Mouse (Mus musculus): Measurements from ENCODE around the gene Zbtb20.

Gene Zbtb20

GRCm38 (mm10) chr16:43561956-43562355, 686.3 kb downstream of the Zbtb20 start:
- DNase-seq (ENCODE audit: low spot score in 2 of 2): no peak

GRCm38 (mm10) chr16:43565872-43566271, 690.2 kb downstream of the Zbtb20 start:
- DNase-seq (ENCODE audit: low spot score in 2 of 2): no peak

- no peak for DNase-seq (ENCODE audit: low spot score in 2 of 2)
Measured at GRCm38 (mm10) chr16:43566511-43566910, 690.8 kb downstream of the Zbtb20 start.

- DNase-seq (ENCODE audit: low spot score in 2 of 2): no peak
Measured at GRCm38 (mm10) chr16:43571376-43572081, 695.8 kb downstream of the Zbtb20 start.

DNA sequence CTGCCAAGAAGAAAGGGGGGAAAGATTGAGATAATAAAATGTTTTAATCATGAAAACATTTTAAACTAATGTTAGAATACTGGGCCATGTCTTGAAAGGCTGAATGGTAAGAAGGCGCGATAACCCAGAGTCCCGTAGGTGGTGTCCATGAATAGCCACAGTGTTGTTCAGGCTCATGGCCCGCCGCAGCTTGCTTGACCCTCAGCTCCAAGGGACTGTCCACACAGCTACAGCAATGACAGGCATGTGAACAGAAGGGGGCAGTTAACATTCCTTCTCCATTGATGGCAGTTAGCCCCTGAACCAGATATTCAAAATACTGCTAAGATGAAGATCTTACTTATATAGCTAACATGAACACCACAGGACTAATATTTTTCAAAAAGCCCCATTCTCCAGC, 696.5 kb downstream of the Zbtb20 start:
- DNase-seq (ENCODE audit: low spot score in 2 of 2): no peak

DNA sequence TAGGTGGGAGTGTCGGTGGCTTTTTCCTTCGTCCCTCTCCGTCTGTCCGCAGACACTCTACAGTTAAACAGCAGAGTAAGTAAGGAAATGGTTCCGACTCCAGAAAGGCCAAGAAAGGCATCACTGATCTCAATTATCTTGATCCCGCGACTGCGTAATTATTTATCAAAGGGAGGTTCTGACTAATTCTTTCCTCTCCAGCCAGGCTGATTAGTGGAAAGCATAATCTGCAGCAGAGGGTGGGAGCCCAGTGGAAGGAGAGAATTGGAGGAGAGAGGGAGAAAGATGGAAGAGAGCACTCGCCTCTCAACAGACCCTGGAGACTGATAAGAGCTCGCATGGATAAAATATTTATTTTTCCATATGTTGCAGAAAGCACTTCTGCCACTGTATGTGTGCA, 697.1 kb downstream of the Zbtb20 start:
- no peak for DNase-seq (ENCODE audit: low spot score in 2 of 2)

GRCm38 (mm10) chr16:43573181-43573833, 697.6 kb downstream of the Zbtb20 start:
- no peak for DNase-seq (ENCODE audit: low spot score in 2 of 2)

DNA sequence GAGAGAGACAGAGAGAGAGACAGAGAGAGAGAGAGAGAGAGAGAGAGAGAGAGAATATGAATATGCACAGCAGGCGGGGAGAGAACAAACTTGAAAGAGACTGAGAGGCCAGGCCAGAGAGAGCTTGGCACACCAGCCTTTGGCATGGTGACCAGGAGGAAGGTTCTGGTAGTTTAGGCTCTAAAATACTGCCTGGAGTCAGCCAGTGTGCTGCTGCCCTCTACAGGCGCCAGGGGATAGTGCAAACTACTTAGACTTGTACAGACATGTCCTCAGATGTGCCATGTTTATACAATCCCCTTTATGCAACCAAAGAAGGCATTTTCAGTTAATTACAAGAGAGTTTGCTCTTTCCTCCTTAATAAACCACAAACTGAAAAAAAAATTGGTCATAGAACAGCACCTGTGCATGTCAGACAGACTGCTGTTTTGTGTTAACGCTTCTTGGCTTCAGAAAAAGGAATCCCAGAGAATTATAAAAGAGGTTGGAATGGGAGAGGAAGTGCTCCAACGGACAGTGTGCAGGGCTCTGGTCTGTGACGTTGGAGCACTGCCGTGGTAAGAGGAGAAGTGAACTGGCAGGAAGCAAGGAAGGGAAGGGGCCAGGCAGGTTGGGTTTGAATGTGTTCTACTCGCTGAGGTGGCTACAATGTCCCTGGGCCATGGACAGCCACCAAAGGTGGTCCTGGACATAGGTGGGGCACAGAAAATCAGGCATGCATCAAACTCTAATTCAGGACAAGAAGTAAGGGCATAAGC, 698.5 kb downstream of the Zbtb20 start:
- peak; percentile 81 to 91 for DNase-seq (ENCODE audit: low spot score in 2 of 2)

- no peak for DNase-seq (ENCODE audit: low spot score in 2 of 2)
Measured at GRCm38 (mm10) chr16:43575066-43575465, 699.4 kb downstream of the Zbtb20 start.

DNA sequence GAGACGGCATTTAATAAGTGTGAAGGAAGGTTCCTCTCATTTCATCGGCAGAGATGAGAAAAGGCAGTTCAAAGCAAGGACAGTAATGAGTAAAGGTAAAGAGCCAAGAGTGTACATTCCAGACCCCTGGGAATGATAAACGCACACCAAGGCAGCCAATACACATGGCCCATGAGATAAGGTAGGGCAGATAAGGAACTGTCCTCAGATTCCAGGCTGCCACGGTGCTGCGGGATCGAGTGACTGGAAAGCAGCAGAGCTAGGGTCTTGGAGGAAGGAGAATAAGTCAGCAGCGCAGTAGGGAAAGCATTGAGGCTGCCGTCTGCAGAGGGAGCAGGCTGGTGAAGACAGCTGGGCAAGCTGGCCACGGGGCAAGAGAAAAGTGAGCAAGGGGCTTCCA, 699.8 kb downstream of the Zbtb20 start:
- DNase-seq (ENCODE audit: low spot score in 2 of 2): no peak

GRCm38 (mm10) chr16:43577399-43577798, 701.7 kb downstream of the Zbtb20 start:
- DNase-seq (ENCODE audit: low spot score in 2 of 2): peak; percentile 42 to 74

DNA sequence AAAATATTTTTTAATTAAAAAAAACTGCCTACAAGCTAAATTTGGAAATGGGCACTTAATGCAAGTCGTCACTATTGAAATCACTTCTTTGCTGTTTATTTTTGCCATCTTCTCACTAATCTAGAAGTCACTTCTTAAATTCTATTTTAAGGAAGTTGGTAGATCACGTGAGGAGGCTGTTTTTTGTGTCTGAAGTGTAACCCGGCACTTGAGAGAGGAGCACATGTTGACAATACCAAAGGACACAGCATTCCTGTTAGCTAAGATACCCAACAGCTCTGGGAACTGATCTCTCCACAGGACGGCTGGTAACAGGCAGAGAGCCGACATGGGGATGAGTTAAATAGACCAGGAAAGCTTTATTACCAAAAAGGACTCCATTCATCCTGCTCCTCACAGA, 702.7 kb downstream of the Zbtb20 start:
- DNase-seq (ENCODE audit: low spot score in 2 of 2): no peak

GRCm38 (mm10) chr16:43579111-43579510, 703.4 kb downstream of the Zbtb20 start:
- DNase-seq (ENCODE audit: low spot score in 2 of 2): no peak

- DNase-seq (ENCODE audit: low spot score in 2 of 2): no peak
Measured at GRCm38 (mm10) chr16:43580321-43580822, 704.7 kb downstream of the Zbtb20 start.

GRCm38 (mm10) chr16:43581551-43581950, 705.9 kb downstream of the Zbtb20 start:
- DNase-seq (ENCODE audit: low spot score in 2 of 2): no peak

DNA sequence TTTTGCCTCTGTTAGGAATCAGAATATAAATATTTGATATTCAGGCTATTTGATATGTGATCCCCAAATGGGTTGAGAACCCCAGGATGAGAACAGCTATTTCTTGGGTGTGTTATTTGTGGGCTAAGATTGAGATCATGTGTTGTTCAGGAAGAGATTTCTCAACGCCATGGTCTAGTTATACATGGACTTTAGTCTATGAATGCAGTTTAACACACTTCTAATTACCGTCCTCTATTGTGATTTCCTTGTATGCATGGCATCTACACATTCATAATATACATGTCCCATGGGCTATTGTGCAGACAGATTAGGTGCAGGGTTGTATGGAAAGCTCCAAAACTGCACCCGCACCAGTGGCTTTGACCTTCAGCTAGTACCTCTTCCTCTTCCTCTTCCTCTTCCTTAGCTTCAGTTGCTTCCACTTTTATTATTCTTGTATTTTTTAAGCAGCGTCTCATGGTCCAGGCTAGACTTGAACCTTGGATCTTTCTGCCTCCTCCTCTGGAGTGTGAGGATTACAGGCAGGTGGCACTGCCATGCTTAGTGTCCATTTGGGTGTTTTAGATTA, 711.3 kb downstream of the Zbtb20 start:
- no peak for DNase-seq (ENCODE audit: low spot score in 2 of 2)

DNA sequence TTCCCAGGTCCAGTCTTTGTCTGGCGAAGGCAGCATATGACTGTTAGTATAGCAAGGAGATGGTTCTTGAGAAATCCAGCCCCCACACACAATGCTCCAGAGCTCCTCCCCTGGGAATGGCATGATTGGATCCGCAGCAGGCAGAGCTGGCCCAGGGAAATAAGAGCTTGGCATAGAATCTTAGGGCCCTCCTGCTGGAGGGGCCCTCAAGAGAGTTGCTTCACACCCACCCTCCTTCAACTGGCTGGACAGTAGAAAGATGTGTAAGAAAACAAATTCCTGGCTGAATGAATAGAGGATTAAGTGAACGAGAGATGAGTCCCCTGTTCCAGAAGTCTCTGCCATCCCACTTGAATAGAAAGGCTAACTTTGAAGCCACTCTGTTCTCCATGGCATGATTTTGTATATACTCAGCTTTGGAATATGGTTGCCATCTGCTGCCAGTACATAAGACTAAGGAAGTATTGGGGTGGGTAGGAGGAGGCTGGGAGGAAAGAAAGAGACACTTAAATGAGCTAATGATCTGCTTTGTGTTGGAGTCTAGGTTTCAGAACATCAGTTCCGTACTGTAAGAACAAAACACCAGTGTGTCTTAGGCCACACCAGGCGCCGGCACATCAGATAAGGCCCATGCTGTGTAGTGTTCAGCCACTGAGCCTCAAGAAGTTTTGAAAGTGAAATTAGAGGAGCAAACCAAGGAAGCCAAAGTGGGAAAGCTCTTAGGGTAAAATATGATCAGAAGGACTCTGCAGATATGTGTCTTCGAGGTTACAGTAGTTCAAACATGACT, 715.2 kb downstream of the Zbtb20 start:
- DNase-seq (ENCODE audit: low spot score in 2 of 2): peak in 1 of 2 experiments; percentile 44

DNA sequence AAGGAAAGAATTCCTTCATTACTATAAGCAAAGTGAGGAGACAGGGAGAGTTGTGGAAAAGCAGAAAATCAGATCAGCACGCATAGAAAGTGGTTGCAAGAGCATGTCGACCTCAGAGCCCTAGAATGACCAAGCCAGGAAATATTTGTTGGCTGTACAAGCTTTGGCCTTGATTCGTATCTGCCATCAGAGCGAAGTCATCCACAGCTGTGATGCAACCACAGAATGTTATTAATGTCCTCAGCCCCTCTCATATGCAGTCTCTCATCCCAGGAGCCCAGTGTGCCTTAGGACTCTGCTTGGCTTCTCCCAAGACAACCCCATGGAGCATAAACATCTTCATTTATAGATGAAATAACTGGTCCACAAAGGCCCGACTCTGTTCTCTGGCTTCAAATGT, 716.4 kb downstream of the Zbtb20 start:
- DNase-seq (ENCODE audit: low spot score in 2 of 2): peak in 1 of 2 experiments; percentile 44

DNA sequence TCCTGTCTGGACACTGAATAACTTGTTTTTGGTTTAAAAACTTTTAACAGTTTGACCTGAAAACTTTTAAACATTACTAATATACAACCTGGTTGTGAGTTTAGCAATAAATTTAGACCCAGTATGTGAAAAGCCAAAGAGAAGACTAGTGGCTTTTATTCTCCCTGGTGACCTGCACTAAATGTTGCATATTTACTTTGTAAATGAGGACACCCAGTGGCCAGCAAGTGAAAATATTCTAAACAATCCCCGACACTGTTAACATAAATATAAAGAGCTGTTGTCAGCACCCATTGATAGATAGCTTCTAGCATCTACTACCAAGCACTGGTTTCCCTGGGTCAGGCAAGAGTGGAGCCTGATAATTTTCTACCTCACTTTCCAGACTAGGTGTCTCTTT, 717.1 kb downstream of the Zbtb20 start:
- no peak for DNase-seq (ENCODE audit: low spot score in 2 of 2)

GRCm38 (mm10) chr16:43597375-43598060, 721.8 kb downstream of the Zbtb20 start:
- no peak for DNase-seq (ENCODE audit: low spot score in 2 of 2)

DNA sequence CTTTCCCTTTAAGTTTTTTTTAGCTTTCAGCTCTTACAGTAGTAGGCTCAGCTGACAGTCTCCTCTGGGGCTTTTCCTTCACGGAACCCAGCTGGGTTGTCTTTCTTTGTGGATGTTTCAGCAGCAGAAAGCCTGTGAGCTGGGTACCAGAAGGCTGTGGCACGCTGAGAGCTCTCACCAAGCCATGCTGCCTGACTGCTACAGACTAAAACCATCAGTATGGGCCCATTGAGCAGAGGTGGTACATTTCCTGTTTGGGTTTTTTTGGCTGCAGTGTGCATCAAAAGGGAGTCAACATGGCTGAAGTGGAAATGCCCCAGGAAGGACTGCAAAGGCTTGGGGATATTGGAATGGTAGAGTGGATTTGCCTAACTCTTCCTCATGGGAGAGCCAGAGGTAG, 724.0 kb downstream of the Zbtb20 start:
- no peak for DNase-seq (ENCODE audit: low spot score in 2 of 2)
